Mouse (Mus musculus) hindbrain, embryonic 10.5 days (tissue): ENCODE measurements around the gene Ubd. TPM values are rescaled to one million over a fixed set of nuclear protein-coding genes. Genes with fewer than 3 reads are reported as not detected.

Experiments
- DNase-seq: peaks from one replicate; pipeline ENCODE4 v3.0.0-alpha.2; 2017; ENCODE audit warnings: low spot score
- H3K27ac ChIP-seq: fragments of 300-500 bp; sonication (generic); 2 replicates; pipeline ENCODE4 v1.5.1; 2016; ENCODE audit warnings: mild to moderate bottlenecking, moderate library complexity
- H3K27me3 ChIP-seq: fragments of 300-500 bp; sonication (generic); 2 replicates; pipeline ENCODE4 v1.6.1; 2016; ENCODE audit warnings: mild to moderate bottlenecking; ENCODE audit not compliant: poor library complexity, insufficient read depth, severe bottlenecking
- H3K36me3 ChIP-seq: fragments of 300-500 bp; sonication (generic); 2 replicates; pipeline ENCODE4 v1.6.1; 2016; ENCODE audit warnings: mild to moderate bottlenecking, moderate library complexity
- H3K4me1 ChIP-seq: fragments of 300-500 bp; sonication (generic); replicated peaks from 2 replicates; pipeline ENCODE4 v1.6.1; 2016; ENCODE audit warnings: mild to moderate bottlenecking
- H3K4me3 ChIP-seq: fragments of 300-500 bp; sonication (generic); 2 replicates; pipeline ENCODE4 v1.5.1; 2016; ENCODE audit warnings: mild to moderate bottlenecking, moderate library complexity
- H3K9me3 ChIP-seq: fragments of 300-500 bp; sonication (generic); 2 replicates; pipeline ENCODE4 v1.6.1; 2016; ENCODE audit warnings: mild to moderate bottlenecking, moderate library complexity
- WGBS: fragments of 180-500 bp; shearing (Covaris S2); methylation state at CpG from one replicate; pipeline ENCODE4 v1.1.7; 2016; 5-methylcytosine and 5-hydroxymethylcytosine counted together
- polyA plus RNA-seq: library from polyadenylated mRNA; unstranded; fragments of >200 nt; fragmentation: Nextera tagmentation; extraction: Ambion mirVana; gene quantifications from 2 replicates; pipeline ENCODE4 v1.2.1, GENCODE M21; 2016

Ubd gene
- not detected in 2 replicates for polyA plus RNA-seq

GRCm38 (mm10) chr17:37193656-37194055 lies at the start of gene Ubd:
TSS of gene Ubd (plus strand) at chr17:37193892.
- Histone ChIP-seq H3K27ac (no peak within 1 kb of the TSS), H3K4me3 (no peak within 1 kb of the TSS), H3K9me3 (no peaks in the 10 kb centered on the region), H3K27me3 (peaks cover 38% of the 10 kb centered on the region), H3K36me3 (no peaks in the 10 kb centered on the region), H3K4me1 (peaks cover 12% of the 10 kb centered on the region)
- 86% methylated on average over 2 of the region's 2 CpGs for WGBS
- DNase-seq: no peak

- DNase-seq: no peak
- no peaks in the 10 kb centered on the region for H3K27me3 ChIP-seq
- H3K4me3 ChIP-seq: no peak within 1 kb of the TSS
- H3K4me1 ChIP-seq: no peaks in the 10 kb centered on the region
- H3K36me3 ChIP-seq: no peaks in the 10 kb centered on the region
- no peak within 1 kb of the TSS for H3K27ac ChIP-seq
- no peaks in the 10 kb centered on the region for H3K9me3 ChIP-seq
Observed at GRCm38 (mm10) chr17:37161394-37161793, 32.3 kb upstream of the Ubd start, which contains the start of gene Olfr93. TSS of gene Olfr93 (minus strand) at chr17:37161494.

GRCm38 (mm10) chr17:37185474-37185873 lies 8.2 kb upstream of the Ubd start:
- no peaks in the 10 kb centered on the region for H3K9me3 ChIP-seq
- WGBS: 57% methylated on average over 6 of the region's 6 CpGs
- no peak overlapping the region for H3K27ac ChIP-seq
- H3K36me3 ChIP-seq: no peaks in the 10 kb centered on the region
- DNase-seq: no peak
- no peaks in the 10 kb centered on the region for H3K27me3 ChIP-seq
- no peak overlapping the region for H3K4me3 ChIP-seq
- H3K4me1 ChIP-seq: no peaks in the 10 kb centered on the region

- no peak overlapping the region for H3K27ac ChIP-seq
Observed at GRCm38 (mm10) chr17:37190711-37191110, 3.0 kb upstream of the Ubd start.

GRCm38 (mm10) chr17:37193032-37193431 lies 660 bp upstream of the Ubd start:
- H3K9me3 ChIP-seq: no peaks in the 10 kb centered on the region
- no peak overlapping the region for H3K27ac ChIP-seq
- DNase-seq: no peak
- H3K4me1 ChIP-seq: peaks cover 12% of the 10 kb centered on the region
- H3K27me3 ChIP-seq: peaks cover 32% of the 10 kb centered on the region
- no peak overlapping the region for H3K4me3 ChIP-seq
- H3K36me3 ChIP-seq: no peaks in the 10 kb centered on the region

More at GRCm38 (mm10) chr17:37190711-37191110, 3.0 kb upstream of the Ubd start:
- Histone ChIP-seq H3K9me3 (no peaks in the 10 kb centered on the region), H3K4me3 (no peak overlapping the region), H3K4me1 (no peaks in the 10 kb centered on the region), H3K27me3 (peaks cover 9% of the 10 kb centered on the region), H3K36me3 (no peaks in the 10 kb centered on the region)
- WGBS: 35% methylated on average over 2 of the region's 2 CpGs
- DNase-seq: no peak

GRCm38 (mm10) chr17:37194782-37195181 lies 1.1 kb downstream of the Ubd start:
- Histone ChIP-seq H3K36me3 (no peaks in the 10 kb centered on the region), H3K27ac (no peak overlapping the region), H3K4me3 (no peak overlapping the region), H3K4me1 (peaks cover 12% of the 10 kb centered on the region), H3K27me3 (peaks cover 46% of the 10 kb centered on the region), H3K9me3 (no peaks in the 10 kb centered on the region)
- 88% methylated on average over 5 of the region's 5 CpGs for WGBS
- DNase-seq: no peak

- WGBS: under 1% methylated on average over 77 of the region's 77 CpGs
- H3K27me3 ChIP-seq: peaks cover 46% of the 10 kb centered on the region
- H3K4me3 ChIP-seq: peak overlapping the region; percentile 67
- no peaks in the 10 kb centered on the region for H3K9me3 ChIP-seq
- H3K36me3 ChIP-seq: no peaks in the 10 kb centered on the region
- H3K4me1 ChIP-seq: peaks cover 12% of the 10 kb centered on the region
- H3K27ac ChIP-seq: peak overlapping the region; percentile 72
- peak; percentile 76 for DNase-seq
Observed at GRCm38 (mm10) chr17:37196845-37197724, 3.4 kb downstream of the Ubd start.

GRCm38 (mm10) chr17:37200894-37201293 lies 7.2 kb downstream of the Ubd start, which contains the start of gene Olfr94:
TSS of gene Olfr94 (minus strand) at chr17:37200994.
- H3K27me3 ChIP-seq: peaks cover 35% of the 10 kb centered on the region
- no peak within 1 kb of the TSS for H3K4me3 ChIP-seq
- H3K27ac ChIP-seq: no peak within 1 kb of the TSS
- H3K4me1 ChIP-seq: peaks cover 12% of the 10 kb centered on the region
- no peaks in the 10 kb centered on the region for H3K9me3 ChIP-seq
- H3K36me3 ChIP-seq: no peaks in the 10 kb centered on the region
- 87% methylated on average over 2 of the region's 2 CpGs for WGBS
- no peak for DNase-seq

GRCm38 (mm10) chr17:37203206-37203916 lies 9.7 kb downstream of the Ubd start:
- Histone ChIP-seq H3K9me3 (no peaks in the 10 kb centered on the region), H3K27me3 (peaks cover 11% of the 10 kb centered on the region), H3K4me3 (no peak overlapping the region), H3K36me3 (no peaks in the 10 kb centered on the region), H3K4me1 (no peaks in the 10 kb centered on the region), H3K27ac (no peak overlapping the region)
- DNase-seq: peak; percentile 73
- WGBS: under 1% methylated on average over 4 of the region's 4 CpGs

- Histone ChIP-seq H3K27me3 (peaks cover 6% of the 10 kb centered on the region; the same call in 1 of the 2 replicates), H3K9me3 (no peaks in the 10 kb centered on the region), H3K4me3 (no peak overlapping the region), H3K27ac (no peak overlapping the region), H3K36me3 (no peaks in the 10 kb centered on the region), H3K4me1 (no peaks in the 10 kb centered on the region)
- 26% methylated on average over 3 of the region's 3 CpGs for WGBS
- no peak for DNase-seq
Observed at GRCm38 (mm10) chr17:37203917-37204236, 10.2 kb downstream of the Ubd start.

- peaks cover 9% of the 10 kb centered on the region for H3K4me1 ChIP-seq
- peak; percentile 24 for DNase-seq
- peaks cover 26% of the 10 kb centered on the region for H3K27me3 ChIP-seq
- H3K27ac ChIP-seq: peak overlapping the region; percentile 59; the same call in 1 of the 2 replicates
- WGBS: 18% methylated on average over 40 of the region's 40 CpGs
- no peaks in the 10 kb centered on the region for H3K9me3 ChIP-seq
- peak overlapping the region; percentile 48 for H3K4me3 ChIP-seq
- no peaks in the 10 kb centered on the region for H3K36me3 ChIP-seq
Observed at GRCm38 (mm10) chr17:37210884-37211768, 17.4 kb downstream of the Ubd start.

GRCm38 (mm10) chr17:37213018-37213417 lies 19.3 kb downstream of the Ubd start, which contains the start of gene Olfr95:
TSS of gene Olfr95 (minus strand) at chr17:37213118.
- Histone ChIP-seq H3K4me1 (peaks cover 9% of the 10 kb centered on the region), H3K36me3 (no peaks in the 10 kb centered on the region), H3K4me3 (no peak within 1 kb of the TSS), H3K9me3 (0 out of 2 replicates have a peak, but pooled peaks cover 10% of the 10 kb centered on the region), H3K27ac (no peak within 1 kb of the TSS), H3K27me3 (peaks cover 26% of the 10 kb centered on the region)
- 77% methylated on average over 3 of the region's 3 CpGs for WGBS
- no peak for DNase-seq
